Mouse (Mus musculus) small intestine, adult 2 months (tissue): ENCODE results near the gene Trpt1.

Experiments
- CTCF ChIP-seq: fragments of 200-500 bp; IDR thresholded peaks from 2 replicates; pipeline ENCODE4 v1.5.1; 2012; ENCODE audit warnings: low read depth, mild to moderate bottlenecking, control low read depth, inconsistent platforms, low read length, moderate library complexity, mixed read lengths; ENCODE audit not compliant: insufficient replicate concordance, insufficient read length; ENCODE audit errors: extremely low read depth
- POLR2A ChIP-seq: fragments of 200-500 bp; IDR thresholded peaks from 2 replicates; pipeline ENCODE4 v1.6.1; 2012; ENCODE audit warnings: low read depth, mild to moderate bottlenecking, control low read depth, inconsistent platforms, low read length, moderate library complexity

- no peak for TF ChIP-seq POLR2A
- no peak for TF ChIP-seq CTCF
Observed at GRCm38 (mm10) chr19:6993011-6993770, 2.7 kb upstream of the Trpt1 start.
